ENCODE assay signal across 8 mouse cellular contexts in the genomic region with DNA sequence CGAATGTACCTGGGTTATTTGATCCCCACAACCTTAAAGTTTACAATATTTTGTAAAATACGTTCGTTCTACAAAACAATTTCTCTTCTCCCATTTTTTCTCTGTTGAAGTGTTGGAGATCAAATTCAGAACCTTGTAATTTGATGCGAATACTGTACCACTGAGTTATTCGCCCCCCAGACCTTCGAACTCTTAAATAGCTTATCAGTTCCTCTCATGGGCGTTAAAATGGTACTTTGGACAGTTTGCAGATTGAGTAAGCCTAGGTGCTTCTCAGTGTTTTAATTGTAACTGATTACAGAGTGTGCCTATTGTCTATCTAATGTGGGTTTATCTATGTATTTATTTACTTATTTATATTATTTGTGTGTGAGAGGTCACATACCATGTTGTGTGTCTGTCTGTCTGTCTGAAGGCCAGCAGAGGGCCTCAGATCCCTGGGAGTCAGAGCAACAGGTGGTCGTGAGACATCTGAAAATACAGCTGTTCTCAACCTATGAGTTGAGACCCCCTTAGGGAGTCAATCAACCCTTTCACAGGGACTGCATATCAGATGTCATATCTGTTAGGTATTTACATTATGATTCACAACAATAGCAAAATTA. TPM values are rescaled to one million over a fixed set of nuclear protein-coding genes. Genes with fewer than 3 reads are reported as not detected.
A peak's percentile ranks its signal among the peaks of the same experiment; 100 is the strongest.
DNase-seq lines count a peak whose midpoint lies in the region; ATAC-seq and TF ChIP-seq lines count a peak whose summit lies in the region.

No protein-coding gene starts in this region.

- H3K27me3 ChIP-seq in lung, embryonic 16.5 days (ENCODE audit: control insufficient read depth, insufficient read depth, low read depth, low read length): no peaks in the 10 kb centered on the region
- H3K27me3 ChIP-seq in hindbrain, postnatal 0 days (ENCODE audit: insufficient read depth, low read length): no peaks in the 10 kb centered on the region
- H3K27me3 ChIP-seq in splenic B cell, adult 2 months (ENCODE audit: control insufficient read depth, insufficient read depth, low read length, poor library complexity, severe bottlenecking): no peaks in the 10 kb centered on the region

- DNase-seq in cerebellum, adult 18-20 months: peak; percentile 10 to 24
- DNase-seq in cerebellum, postnatal 4 days (ENCODE audit: low spot score in 2 of 2): no peak
- DNase-seq in lung, postnatal 10 days: no peak
- DNase-seq in hindbrain, postnatal 0 days (ENCODE audit: low spot score): peak; percentile 12
- DNase-seq in splenic B cell, adult 2 months (ENCODE audit: low read depth, low spot score): peak; percentile 25
- DNase-seq in adrenal gland, postnatal 10 days: no peak

- no peak overlapping the region for H3K9ac ChIP-seq in lung, embryonic 16.5 days (ENCODE audit: low read length)
- no peak overlapping the region for H3K9ac ChIP-seq in hindbrain, postnatal 0 days (replicated peaks; ENCODE audit: low read length)

- H3K4me1 ChIP-seq in lung, embryonic 16.5 days (replicated peaks; ENCODE audit: control insufficient read depth, insufficient read depth, low read length): peaks cover 7% of the 10 kb centered on the region
- peaks cover 12% of the 10 kb centered on the region; the same call in 1 of the 2 replicates for H3K4me1 ChIP-seq in hindbrain, postnatal 0 days (ENCODE audit: insufficient read depth, low read length)

- peak; percentile 26; the same call in 1 of the 2 replicates for TF ChIP-seq CTCF in hindbrain, postnatal 0 days (IDR thresholded peaks at IDR 0.05; ENCODE audit: low read depth)

- H3K4me3 ChIP-seq in lung, embryonic 16.5 days (ENCODE audit: low read length): 0 out of 2 replicates have a peak overlapping the region, but pooled peaks have one; percentile 20
- no peak overlapping the region for H3K4me3 ChIP-seq in hindbrain, postnatal 0 days (ENCODE audit: low read length)

- ATAC-seq in lung, embryonic 16.5 days (ENCODE audit: low read depth): no peak
- ATAC-seq in hindbrain, postnatal 0 days: no peak
- no peak for ATAC-seq in granulocyte monocyte progenitor cell, adult 5-6 weeks (replicated peaks; ENCODE audit: poor library complexity, severe bottlenecking)

- 61% methylated on average over 8 of the region's 8 CpGs for WGBS in lung, embryonic 16.5 days
- WGBS in hindbrain, postnatal 0 days: 79% methylated on average over 8 of the region's 8 CpGs

- peak overlapping the region; percentile 33 for H3K4me2 ChIP-seq in lung, embryonic 16.5 days (ENCODE audit: low read depth, low read length)
- no peak overlapping the region for H3K4me2 ChIP-seq in hindbrain, postnatal 0 days (ENCODE audit: low read depth, low read length)

- no peaks in the 10 kb centered on the region for H3K9me3 ChIP-seq in lung, embryonic 16.5 days (ENCODE audit: control insufficient read depth, low read length)
- no peaks in the 10 kb centered on the region for H3K9me3 ChIP-seq in hindbrain, postnatal 0 days (ENCODE audit: low read length)

- H3K36me3 ChIP-seq in lung, embryonic 16.5 days (ENCODE audit: control insufficient read depth, insufficient read depth, low read length): no peaks in the 10 kb centered on the region
- no peaks in the 10 kb centered on the region for H3K36me3 ChIP-seq in hindbrain, postnatal 0 days (ENCODE audit: insufficient read depth, low read length)
- no peaks in the 10 kb centered on the region for H3K36me3 ChIP-seq in splenic B cell, adult 2 months (ENCODE audit: control insufficient read depth, insufficient read depth, low read length, poor library complexity, severe bottlenecking)

- no peak overlapping the region for H3K27ac ChIP-seq in lung, embryonic 16.5 days (ENCODE audit: low read length)
- no peak overlapping the region for H3K27ac ChIP-seq in hindbrain, postnatal 0 days

RNA-seq across cellular contexts. Expression of a gene that starts 0.9 kb away (rescaled TPM):
- 49.7 and 51.1 TPM in 2 replicates for polyA plus RNA-seq in lung, embryonic 16.5 days (2015; fragmentation: Nextera tagmentation; extraction: Ambion mirVana)
- total RNA-seq in hindbrain, postnatal 0 days (2014; rRNA removed): 51.3 and 64.0 TPM in 2 replicates
- polyA plus RNA-seq in hindbrain, postnatal 0 days (2015; fragmentation: Nextera tagmentation; extraction: Ambion mirVana): 52.1 and 55.3 TPM in 2 replicates
- 10 to 100 TPM; 48.6 to 54.8 TPM for total RNA-seq in adrenal gland, postnatal 10 days (2021)
- 117 and 118 TPM in 2 replicates for total RNA-seq in granulocyte monocyte progenitor cell, adult 5-6 weeks (2014; fragmentation: Nextera tagmentation)
- total RNA-seq in granulocyte monocyte progenitor cell, adult 5-6 weeks (2017): 214 and 257 TPM in 2 replicates

Comparison
In these comparisons a context has a peak if more than half of its experiments do, and no peak if none do; other contexts are left out.
1. DNase-seq: peak in cerebellum, adult 18-20 months (2 of 2), hindbrain, postnatal 0 days (single experiment) and splenic B cell, adult 2 months (single experiment); none in cerebellum, postnatal 4 days (0 of 2), lung, postnatal 10 days (single experiment) and adrenal gland, postnatal 10 days (single experiment).